Mouse (Mus musculus) erythroblast, embryonic 14.5 days (primary cell): Measurements from ENCODE around the gene Nfib. TPM values are rescaled to one million over a fixed set of nuclear protein-coding genes. Genes with fewer than 3 reads are reported as not detected.

Experiments
- H3K27me3 ChIP-seq: 2 replicates; pipeline ENCODE4 v1.6.1; 2012; ENCODE audit warnings: inconsistent platforms; ENCODE audit not compliant: control insufficient read depth
- H3K36me3 ChIP-seq: 2 replicates; pipeline ENCODE4 v1.6.1; 2012; ENCODE audit warnings: mild to moderate bottlenecking, inconsistent platforms; ENCODE audit not compliant: control insufficient read depth
- H3K4me1 ChIP-seq: 2 replicates; pipeline ENCODE4 v1.6.1; 2012; ENCODE audit warnings: inconsistent platforms; ENCODE audit not compliant: control insufficient read depth
- H3K4me3 ChIP-seq: replicated peaks from 2 replicates; pipeline ENCODE3; 2012; ENCODE audit warnings: moderate library complexity, mild to moderate bottlenecking, inconsistent platforms
- H3K9me3 ChIP-seq: 2 replicates; pipeline ENCODE4 v1.6.1; 2012; ENCODE audit warnings: low read length, inconsistent platforms, mixed read lengths; ENCODE audit not compliant: control insufficient read depth
- GATA1 ChIP-seq: IDR thresholded peaks from 2 replicates; pipeline ENCODE4 v1.6.1; 2012; ENCODE audit warnings: low read length, inconsistent platforms, mixed read lengths
- TAL1 ChIP-seq: IDR thresholded peaks from 3 replicates; pipeline ENCODE4 v1.6.1; 2012; ENCODE audit warnings: low read length, inconsistent platforms, mixed read lengths
- polyA plus RNA-seq: library from polyadenylated mRNA; stranded (reverse); fragments of >175 nt; gene quantifications from 2 replicates; pipeline ENCODE4 v1.2.3, GENCODE M21; 2012

The Nfib gene
- polyA plus RNA-seq, 1 experiment: not detected

GRCm38 (mm10) chr4:82344224-82344623 is 361.3 kb downstream of the Nfib start:
- Histone ChIP-seq H3K36me3 (no peaks in the 10 kb centered on the region), H3K27me3 (no peaks in the 10 kb centered on the region), H3K4me1 (no peaks in the 10 kb centered on the region), H3K4me3 (no peak overlapping the region), H3K9me3 (no peaks in the 10 kb centered on the region; the same call in 1 of the 2 replicates)
- TF ChIP-seq TAL1 (no peak), GATA1 (no peak)

GRCm38 (mm10) chr4:82338930-82339329 is 366.6 kb downstream of the Nfib start:
- Histone ChIP-seq H3K27me3 (no peaks in the 10 kb centered on the region), H3K4me1 (no peaks in the 10 kb centered on the region), H3K9me3 (no peaks in the 10 kb centered on the region), H3K4me3 (no peak overlapping the region), H3K36me3 (no peaks in the 10 kb centered on the region)
- no peak for TF ChIP-seq TAL1
- TF ChIP-seq GATA1: no peak

GRCm38 (mm10) chr4:82338481-82338880 is 367.1 kb downstream of the Nfib start:
- no peaks in the 10 kb centered on the region for H3K27me3 ChIP-seq
- H3K4me1 ChIP-seq: no peaks in the 10 kb centered on the region
- no peak overlapping the region for H3K4me3 ChIP-seq
- no peak for TF ChIP-seq GATA1
- TF ChIP-seq TAL1: no peak
- no peaks in the 10 kb centered on the region for H3K9me3 ChIP-seq
- no peaks in the 10 kb centered on the region for H3K36me3 ChIP-seq

- Histone ChIP-seq H3K36me3 (no peaks in the 10 kb centered on the region), H3K4me3 (no peak overlapping the region), H3K4me1 (no peaks in the 10 kb centered on the region), H3K9me3 (no peaks in the 10 kb centered on the region), H3K27me3 (no peaks in the 10 kb centered on the region)
- TF ChIP-seq GATA1 (no peak), TAL1 (no peak)
Measured at GRCm38 (mm10) chr4:82336951-82337381, 368.6 kb downstream of the Nfib start.

GRCm38 (mm10) chr4:82335266-82335865 is 370.2 kb downstream of the Nfib start:
- no peak overlapping the region for H3K4me3 ChIP-seq
- TF ChIP-seq TAL1 (no peak), GATA1 (no peak)
- no peaks in the 10 kb centered on the region for H3K36me3 ChIP-seq
- no peaks in the 10 kb centered on the region for H3K4me1 ChIP-seq
- H3K27me3 ChIP-seq: no peaks in the 10 kb centered on the region
- H3K9me3 ChIP-seq: no peaks in the 10 kb centered on the region

- no peak for TF ChIP-seq TAL1
- TF ChIP-seq GATA1: no peak
- H3K36me3 ChIP-seq: no peaks in the 10 kb centered on the region
- H3K27me3 ChIP-seq: no peaks in the 10 kb centered on the region
Measured at GRCm38 (mm10) chr4:82333413-82333812, 372.1 kb downstream of the Nfib start.

GRCm38 (mm10) chr4:82330095-82330494 is 375.5 kb downstream of the Nfib start:
- H3K36me3 ChIP-seq: no peaks in the 10 kb centered on the region
- no peaks in the 10 kb centered on the region for H3K27me3 ChIP-seq
- no peak overlapping the region for H3K4me3 ChIP-seq
- no peaks in the 10 kb centered on the region for H3K9me3 ChIP-seq
- H3K4me1 ChIP-seq: no peaks in the 10 kb centered on the region
- TF ChIP-seq GATA1 (no peak), TAL1 (no peak)

More at GRCm38 (mm10) chr4:82333413-82333812, 372.1 kb downstream of the Nfib start:
- Histone ChIP-seq H3K4me3 (no peak overlapping the region), H3K4me1 (no peaks in the 10 kb centered on the region), H3K9me3 (no peaks in the 10 kb centered on the region)

GRCm38 (mm10) chr4:82326140-82326529 is 379.4 kb downstream of the Nfib start:
- Histone ChIP-seq H3K4me3 (no peak overlapping the region), H3K4me1 (no peaks in the 10 kb centered on the region), H3K36me3 (no peaks in the 10 kb centered on the region; the same call in 1 of the 2 replicates), H3K9me3 (no peaks in the 10 kb centered on the region), H3K27me3 (no peaks in the 10 kb centered on the region)
- TF ChIP-seq GATA1 (no peak), TAL1 (no peak)

DNA sequence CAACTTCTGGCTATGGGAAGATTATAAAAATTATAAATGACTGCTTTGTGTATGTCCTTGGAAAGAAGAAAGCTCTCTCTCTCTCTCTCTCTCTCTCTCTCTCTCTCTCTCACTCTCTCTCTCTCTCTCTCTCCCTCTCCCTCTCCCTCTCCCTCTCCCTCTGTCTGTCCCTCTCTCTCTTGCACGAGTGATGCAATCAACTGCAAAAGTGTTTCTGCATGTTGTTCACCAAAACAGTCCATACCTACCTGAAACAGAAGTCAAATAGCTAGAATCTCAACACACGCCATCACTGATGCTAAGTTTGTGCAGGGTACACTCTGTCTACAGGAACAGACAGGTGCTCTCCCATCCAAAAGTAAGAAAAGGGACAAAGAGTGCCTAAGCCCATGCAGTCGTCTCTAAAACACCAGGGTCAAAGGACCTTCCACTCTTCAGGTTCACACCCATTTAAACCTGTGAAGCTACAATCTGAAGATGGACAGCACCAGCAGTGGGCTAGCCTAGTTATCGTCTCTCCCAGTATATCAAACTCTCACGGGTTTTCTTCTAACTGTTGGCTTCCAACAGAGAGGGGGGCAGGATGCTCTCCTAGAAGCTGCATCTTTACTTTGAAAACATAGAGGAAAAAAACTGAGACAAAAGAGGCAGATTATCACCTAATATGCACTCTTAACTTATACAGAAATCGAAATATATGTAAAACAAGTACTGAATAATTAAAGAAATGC is 380.0 kb downstream of the Nfib start:
- TF ChIP-seq GATA1: no peak
- TF ChIP-seq TAL1: no peak
- no peaks in the 10 kb centered on the region; the same call in 1 of the 2 replicates for H3K36me3 ChIP-seq
- no peak overlapping the region for H3K4me3 ChIP-seq
- no peaks in the 10 kb centered on the region for H3K4me1 ChIP-seq
- H3K27me3 ChIP-seq: no peaks in the 10 kb centered on the region
- H3K9me3 ChIP-seq: no peaks in the 10 kb centered on the region
